ENCODE assay signal across 23 mouse cellular contexts in the genomic region with DNA sequence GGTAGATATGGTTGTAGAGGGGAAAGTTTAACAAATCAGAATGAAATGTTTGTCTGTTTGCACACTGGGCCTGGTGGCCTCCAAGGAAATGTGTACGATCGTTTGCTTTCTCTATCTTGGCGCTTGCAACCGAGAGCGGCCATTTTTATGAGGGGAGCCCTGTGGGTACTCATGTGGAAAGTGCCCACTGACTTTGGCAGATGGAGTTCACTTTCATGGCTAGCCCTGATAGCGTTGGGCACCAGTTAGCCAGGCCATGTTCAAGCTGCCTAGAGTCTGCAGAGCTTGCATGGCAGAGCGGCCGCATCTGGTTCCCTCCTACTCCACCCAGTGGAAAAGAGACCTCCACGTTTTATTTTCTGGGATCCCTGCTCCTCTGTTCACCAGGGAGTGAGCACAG. TPM values are rescaled to one million over a fixed set of nuclear protein-coding genes. Genes with fewer than 3 reads are reported as not detected.
A peak's percentile ranks its signal among the peaks of the same experiment; 100 is the strongest.
DNase-seq lines count a peak whose midpoint lies in the region; ATAC-seq lines count a peak whose summit lies in the region.
"Had no signal": no experiment of that assay in that cellular context is flagged by ENCODE, and none has a peak within 500 bp of the region (broad histone marks: within the 10 kb centered on the region; RNA-seq: fewer than 3 reads in every experiment).

No protein-coding gene starts in this region.

- H3K9me3 ChIP-seq in kidney, embryonic 15.5 days (replicated peaks), result no peaks in the 10 kb centered on the region
- no peaks in the 10 kb centered on the region for H3K9me3 ChIP-seq in kidney, embryonic 16.5 days (ENCODE audit: low read length)
- H3K9me3 ChIP-seq: embryonic facial prominence, embryonic 13.5 days; embryonic facial prominence, embryonic 15.5 days; forebrain, embryonic 10.5 days; forebrain, embryonic 12.5 days had no signal

- no peaks in the 10 kb centered on the region for H3K4me1 ChIP-seq in kidney, embryonic 15.5 days
- no peaks in the 10 kb centered on the region for H3K4me1 ChIP-seq in kidney, embryonic 16.5 days (ENCODE audit: insufficient read depth, low read length)
- H3K4me1 ChIP-seq: embryonic facial prominence, embryonic 13.5 days; embryonic facial prominence, embryonic 15.5 days; forebrain, embryonic 10.5 days; forebrain, embryonic 12.5 days had no signal

- no peaks in the 10 kb centered on the region for H3K27me3 ChIP-seq in kidney, embryonic 15.5 days
- H3K27me3 ChIP-seq in kidney, embryonic 16.5 days (ENCODE audit: insufficient read depth, low read length), result no peaks in the 10 kb centered on the region
- H3K27me3 ChIP-seq: embryonic facial prominence, embryonic 13.5 days; embryonic facial prominence, embryonic 15.5 days; forebrain, embryonic 12.5 days had no signal

- peak; percentile 39 to 45 for DNase-seq in cerebellum, postnatal 14 days
- DNase-seq in cerebellum, postnatal 25 days, result no peak
- DNase-seq: adrenal gland, adult 2 months; adrenal gland, postnatal 10 days; adrenal gland, postnatal 25 days; cerebellum, adult 11 months; cerebellum, adult 18-20 months; cerebellum, adult 9-10 months; cerebellum, postnatal 36 days; embryo, embryonic 11 days had no signal

- no peak overlapping the region for H3K4me3 ChIP-seq in kidney, embryonic 15.5 days (replicated peaks)
- no peak overlapping the region for H3K4me3 ChIP-seq in kidney, embryonic 16.5 days (ENCODE audit: low read length)
- H3K4me3 ChIP-seq: embryonic facial prominence, embryonic 13.5 days; embryonic facial prominence, embryonic 15.5 days; erythroblast, embryonic 14.5 days; forebrain, embryonic 10.5 days; forebrain, embryonic 12.5 days had no signal

- 0 out of 2 replicates have a peak, but pooled peaks have one; percentile 18 for ATAC-seq in kidney, embryonic 15.5 days (replicated peaks; ENCODE audit: low FRiP score)
- no peak for ATAC-seq in kidney, embryonic 16.5 days (ENCODE audit: low FRiP score, low TSS enrichment)
- ATAC-seq: forebrain, embryonic 14.5 days; forebrain, embryonic 16.5 days had no signal

- no peak overlapping the region for H3K4me2 ChIP-seq in kidney, embryonic 15.5 days
- H3K4me2 ChIP-seq in kidney, embryonic 16.5 days (replicated peaks; ENCODE audit: low read depth, low read length), result no peak overlapping the region
- H3K4me2 ChIP-seq: embryonic facial prominence, embryonic 13.5 days; embryonic facial prominence, embryonic 15.5 days; forebrain, embryonic 12.5 days had no signal

- no peak overlapping the region for H3K9ac ChIP-seq in kidney, embryonic 15.5 days
- H3K9ac ChIP-seq in kidney, embryonic 16.5 days (replicated peaks; ENCODE audit: low read length), result no peak overlapping the region
- H3K9ac ChIP-seq: embryonic facial prominence, embryonic 13.5 days; embryonic facial prominence, embryonic 15.5 days; forebrain, embryonic 12.5 days had no signal

- no peaks in the 10 kb centered on the region for H3K36me3 ChIP-seq in kidney, embryonic 15.5 days
- H3K36me3 ChIP-seq in kidney, embryonic 16.5 days (ENCODE audit: insufficient read depth, low read length), result no peaks in the 10 kb centered on the region

- 83% methylated on average over 9 of the region's 9 CpGs for WGBS in kidney, embryonic 15.5 days
- 80% methylated on average over 9 of the region's 9 CpGs for WGBS in kidney, embryonic 16.5 days

- H3K27ac ChIP-seq in kidney, embryonic 15.5 days, result no peak overlapping the region
- H3K27ac ChIP-seq in kidney, embryonic 16.5 days (ENCODE audit: low read length), result no peak overlapping the region
- H3K27ac ChIP-seq: embryonic facial prominence, embryonic 13.5 days; embryonic facial prominence, embryonic 15.5 days; forebrain, embryonic 10.5 days; forebrain, embryonic 12.5 days had no signal

RNA-seq across cellular contexts. Expression of a gene that starts 10.9 kb away (rescaled TPM):
- not detected in 2 replicates for polyA plus RNA-seq in kidney, embryonic 15.5 days (2015; fragmentation: Nextera tagmentation; extraction: Ambion mirVana)
- not detected in 2 replicates for polyA plus RNA-seq in kidney, embryonic 16.5 days (2015; fragmentation: Nextera tagmentation; extraction: Ambion mirVana)
- polyA plus RNA-seq: adrenal gland, adult 2 months; C2C12; embryonic facial prominence, embryonic 11.5 days; embryonic facial prominence, embryonic 13.5 days; embryonic facial prominence, embryonic 15.5 days; erythroblast, embryonic 14.5 days; forebrain, embryonic 10.5 days; forebrain, embryonic 12.5 days; forebrain, embryonic 14.5 days; forebrain, embryonic 16.5 days had no signal

RNA-seq across cellular contexts. Expression of a gene that starts 20.3 kb away (rescaled TPM):
- not detected in 2 replicates for polyA plus RNA-seq in kidney, embryonic 15.5 days (2015; fragmentation: Nextera tagmentation; extraction: Ambion mirVana)
- not detected in 2 replicates for polyA plus RNA-seq in kidney, embryonic 16.5 days (2015; fragmentation: Nextera tagmentation; extraction: Ambion mirVana)
- polyA plus RNA-seq: adrenal gland, adult 2 months; brain, embryonic 14.5 days; C2C12; embryonic facial prominence, embryonic 11.5 days; embryonic facial prominence, embryonic 13.5 days; embryonic facial prominence, embryonic 15.5 days; erythroblast, embryonic 14.5 days; forebrain, embryonic 10.5 days; forebrain, embryonic 12.5 days; forebrain, embryonic 14.5 days; forebrain, embryonic 16.5 days; frontal cortex, adult 2 months had no signal

RNA-seq across cellular contexts. Expression of a gene that starts 31.4 kb away (rescaled TPM):
- polyA plus RNA-seq in kidney, embryonic 15.5 days (2015; fragmentation: Nextera tagmentation; extraction: Ambion mirVana), result not detected in 2 replicates
- polyA plus RNA-seq in kidney, embryonic 16.5 days (2015; fragmentation: Nextera tagmentation; extraction: Ambion mirVana), result not detected in 2 replicates
- polyA plus RNA-seq: adrenal gland, adult 2 months; brain, embryonic 14.5 days; C2C12; embryonic facial prominence, embryonic 11.5 days; embryonic facial prominence, embryonic 13.5 days; embryonic facial prominence, embryonic 15.5 days; erythroblast, embryonic 14.5 days; forebrain, embryonic 10.5 days; forebrain, embryonic 12.5 days; forebrain, embryonic 14.5 days; forebrain, embryonic 16.5 days; frontal cortex, adult 2 months had no signal

RNA-seq across cellular contexts. Expression of a gene that starts 43.1 kb away (rescaled TPM):
- polyA plus RNA-seq in kidney, embryonic 15.5 days (2015; fragmentation: Nextera tagmentation; extraction: Ambion mirVana), result not detected in 2 replicates
- not detected in 2 replicates for polyA plus RNA-seq in kidney, embryonic 16.5 days (2015; fragmentation: Nextera tagmentation; extraction: Ambion mirVana)
- polyA plus RNA-seq: adrenal gland, adult 2 months; brain, embryonic 14.5 days; C2C12; embryonic facial prominence, embryonic 11.5 days; embryonic facial prominence, embryonic 13.5 days; embryonic facial prominence, embryonic 15.5 days; erythroblast, embryonic 14.5 days; forebrain, embryonic 10.5 days; forebrain, embryonic 12.5 days; forebrain, embryonic 14.5 days; forebrain, embryonic 16.5 days; frontal cortex, adult 2 months had no signal

RNA-seq across cellular contexts. Expression of a gene that starts 54.8 kb away (rescaled TPM):
- polyA plus RNA-seq in kidney, embryonic 15.5 days (2015; fragmentation: Nextera tagmentation; extraction: Ambion mirVana), result not detected in 2 replicates
- polyA plus RNA-seq in kidney, embryonic 16.5 days (2015; fragmentation: Nextera tagmentation; extraction: Ambion mirVana), result not detected in 2 replicates
- polyA plus RNA-seq: adrenal gland, adult 2 months; brain, embryonic 14.5 days; C2C12; embryonic facial prominence, embryonic 11.5 days; embryonic facial prominence, embryonic 13.5 days; embryonic facial prominence, embryonic 15.5 days; erythroblast, embryonic 14.5 days; forebrain, embryonic 10.5 days; forebrain, embryonic 12.5 days; forebrain, embryonic 14.5 days; forebrain, embryonic 16.5 days; frontal cortex, adult 2 months had no signal

Comparison
In these comparisons a context has a peak if more than half of its experiments do, and no peak if none do; other contexts are left out.
1. DNase-seq: peak in cerebellum, postnatal 14 days (2 of 2); none in cerebellum, postnatal 25 days (0 of 2).